Mouse (Mus musculus): ENCODE measurements at regions not wholly inside any gene's neighbourhood (a gene's known extent, or its start where the extent isn't known, plus 50 kb on each side); places are given as distances from the start of the nearest gene placed in this dataset.
A peak's percentile ranks its signal among the peaks of the same experiment; 100 is the strongest.

DNA sequence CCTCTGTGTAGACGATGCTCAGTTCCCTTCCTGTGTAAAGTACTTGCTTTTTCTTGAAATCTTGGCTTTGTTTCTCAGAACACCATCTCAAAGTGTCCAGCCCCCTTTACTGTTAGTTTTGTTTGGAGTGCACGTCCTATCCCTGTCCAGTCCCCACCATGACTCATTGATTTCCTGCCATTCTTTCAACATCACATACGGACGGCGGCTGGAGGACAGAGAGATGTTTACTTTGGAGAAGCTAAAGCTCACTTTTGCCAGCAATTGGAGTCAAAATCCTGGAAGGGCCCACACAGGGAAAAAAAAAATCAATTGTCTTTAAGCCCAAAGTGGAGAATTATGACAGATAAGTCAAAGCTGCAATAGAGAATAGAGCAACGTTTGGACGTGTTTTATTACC lies 51.8 kb downstream of the Gm5426 start:
- Histone ChIP-seq H3K4me3 (replicated peaks; ENCODE audit: low read length) (no peak overlapping the region), H3K36me3 (ENCODE audit: insufficient read depth, low read length) (no peaks in the 10 kb centered on the region), H3K4me1 (replicated peaks; ENCODE audit: low read depth, low read length) (no peaks in the 10 kb centered on the region; the same call in 1 of the 2 replicates), H3K9me3 (ENCODE audit: low read length) (peaks cover 54% of the 10 kb centered on the region), H3K27me3 (ENCODE audit: insufficient read depth, low read length) (no peaks in the 10 kb centered on the region)
- no peak for TF ChIP-seq NANOG (IDR thresholded peaks at IDR 0.05; ENCODE audit: borderline replicate concordance, low read length)
- TF ChIP-seq POU5F1 (IDR thresholded peaks at IDR 0.05; ENCODE audit: borderline replicate concordance, low read length): no peak
- TF ChIP-seq CTCF (conservative IDR thresholded peaks at IDR 0.05; ENCODE audit: low read length): no peak

DNA sequence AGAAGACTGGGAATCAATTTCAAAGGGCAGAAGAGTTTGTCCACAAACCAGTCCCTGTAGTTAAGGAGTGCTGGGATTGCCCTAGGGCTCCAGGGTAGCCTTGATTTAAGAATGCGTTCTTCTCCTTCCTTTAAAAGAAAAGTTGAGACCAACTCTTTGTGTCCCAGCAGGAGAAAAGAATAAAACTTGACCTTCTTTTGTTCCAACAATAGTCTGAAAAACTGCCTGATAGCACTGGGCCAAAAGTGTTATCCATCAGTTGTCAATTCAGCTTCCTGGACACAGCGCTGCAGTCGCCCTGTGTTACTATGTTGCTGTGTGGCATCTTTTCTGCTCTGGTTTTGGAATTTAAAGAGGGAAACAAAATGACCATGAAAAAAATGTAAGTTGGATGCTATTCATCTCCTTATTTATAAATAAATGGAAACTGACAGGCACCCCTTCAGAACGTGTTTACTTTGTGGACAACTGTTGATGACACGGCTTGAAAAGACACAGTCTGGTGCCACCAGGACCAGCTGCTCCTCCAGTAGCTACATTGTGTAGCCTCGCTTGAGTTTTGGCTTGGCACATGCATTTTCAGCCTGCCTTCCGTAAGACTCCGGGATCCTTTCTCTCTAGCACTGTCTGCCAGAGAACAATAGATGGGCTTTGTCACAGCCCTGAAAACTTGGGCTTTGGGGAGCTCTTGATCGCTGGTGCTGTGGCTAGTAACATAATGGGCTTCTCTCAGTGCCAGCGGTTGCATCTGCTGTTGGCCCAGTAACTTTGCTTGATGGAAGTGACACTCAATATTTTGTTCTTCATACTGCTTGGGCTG lies 54.0 kb downstream of the Gm5426 start:
- Histone ChIP-seq H3K9me3 (ENCODE audit: low read length) (peaks cover 50% of the 10 kb centered on the region), H3K4me3 (replicated peaks; ENCODE audit: low read length) (no peak overlapping the region), H3K36me3 (ENCODE audit: insufficient read depth, low read length) (no peaks in the 10 kb centered on the region), H3K27me3 (ENCODE audit: insufficient read depth, low read length) (no peaks in the 10 kb centered on the region), H3K4me1 (replicated peaks; ENCODE audit: low read depth, low read length) (no peaks in the 10 kb centered on the region; the same call in 1 of the 2 replicates)
- TF ChIP-seq NANOG (IDR thresholded peaks at IDR 0.05; ENCODE audit: borderline replicate concordance, low read length) (peak; percentile 41; the same call in 1 of the 2 replicates), POU5F1 (IDR thresholded peaks at IDR 0.05; ENCODE audit: borderline replicate concordance, low read length) (no peak)

DNA sequence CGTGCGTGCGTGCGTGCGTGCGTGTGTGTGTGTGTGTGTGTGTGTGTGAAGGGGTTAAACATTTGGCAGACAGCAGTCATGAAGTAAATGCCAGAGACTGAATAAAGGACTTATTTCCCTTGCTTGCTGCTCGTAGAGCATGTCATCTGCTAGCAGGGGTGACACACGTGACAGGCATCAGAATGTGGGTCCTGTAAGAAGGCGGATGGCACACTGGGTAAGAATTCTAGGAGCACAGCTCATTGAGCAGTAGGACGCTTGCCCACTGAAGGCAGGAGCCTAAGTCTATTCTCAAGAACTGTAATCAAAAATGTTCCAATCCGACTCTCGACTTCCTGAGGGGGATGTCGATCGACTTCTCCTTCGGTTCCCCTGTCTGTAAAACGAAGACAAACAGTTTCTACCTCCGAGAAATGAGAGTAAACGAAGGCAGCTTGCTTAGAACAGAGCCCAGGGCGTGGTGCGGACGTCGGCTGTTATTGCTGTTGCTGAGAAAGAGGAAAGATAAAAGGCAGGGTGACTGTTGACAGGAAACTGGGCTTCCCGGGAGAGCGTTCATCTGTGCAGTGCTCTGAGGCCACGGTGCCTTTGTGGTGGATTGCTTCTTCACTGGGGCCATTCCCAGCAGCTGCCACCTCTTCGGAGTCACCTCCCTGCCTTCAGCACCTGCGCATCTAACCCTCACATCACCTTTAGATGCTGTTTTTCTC lies 64.7 kb downstream of the Gm5426 start:
- no peaks in the 10 kb centered on the region for H3K36me3 ChIP-seq (ENCODE audit: insufficient read depth, low read length)
- H3K4me3 ChIP-seq (replicated peaks; ENCODE audit: low read length): no peak overlapping the region
- peaks cover 40% of the 10 kb centered on the region for H3K9me3 ChIP-seq (ENCODE audit: low read length)
- no peaks in the 10 kb centered on the region for H3K4me1 ChIP-seq (replicated peaks; ENCODE audit: low read depth, low read length)
- TF ChIP-seq POU5F1 (IDR thresholded peaks at IDR 0.05; ENCODE audit: borderline replicate concordance, low read length) (no peak), CTCF (conservative IDR thresholded peaks at IDR 0.05; ENCODE audit: low read length) (no peak), NANOG (IDR thresholded peaks at IDR 0.05; ENCODE audit: borderline replicate concordance, low read length) (no peak)
- no peaks in the 10 kb centered on the region for H3K27me3 ChIP-seq (ENCODE audit: insufficient read depth, low read length)

DNA sequence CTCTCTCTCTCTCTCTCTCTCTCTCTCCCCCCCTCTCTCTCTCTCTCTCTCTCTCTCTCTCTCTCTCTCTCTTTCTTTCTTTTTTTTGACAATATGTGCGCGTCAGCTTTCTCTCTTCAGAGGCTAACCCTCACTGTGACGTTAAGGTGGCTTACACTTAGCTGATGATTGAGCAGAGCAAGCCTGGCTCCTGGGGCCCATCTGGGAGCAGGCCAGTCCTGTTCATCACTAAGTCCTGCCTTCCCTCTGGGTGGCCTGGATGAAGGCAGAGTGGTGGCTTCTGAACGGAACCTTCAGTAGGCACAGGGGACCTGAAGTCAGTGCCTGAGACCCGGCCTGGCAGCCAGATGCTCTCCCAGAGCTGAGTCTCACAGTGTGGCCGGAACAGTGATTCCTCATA lies 65.5 kb downstream of the Gm5426 start:
- no peaks in the 10 kb centered on the region for H3K36me3 ChIP-seq (ENCODE audit: insufficient read depth, low read length)
- no peaks in the 10 kb centered on the region for H3K4me1 ChIP-seq (replicated peaks; ENCODE audit: low read depth, low read length)
- H3K9me3 ChIP-seq (ENCODE audit: low read length): peaks cover 40% of the 10 kb centered on the region
- no peaks in the 10 kb centered on the region for H3K27me3 ChIP-seq (ENCODE audit: insufficient read depth, low read length)
- TF ChIP-seq POU5F1 (IDR thresholded peaks at IDR 0.05; ENCODE audit: borderline replicate concordance, low read length): no peak
- no peak for TF ChIP-seq CTCF (conservative IDR thresholded peaks at IDR 0.05; ENCODE audit: low read length)
- TF ChIP-seq NANOG (IDR thresholded peaks at IDR 0.05; ENCODE audit: borderline replicate concordance, low read length): no peak
- H3K4me3 ChIP-seq (replicated peaks; ENCODE audit: low read length): no peak overlapping the region

DNA sequence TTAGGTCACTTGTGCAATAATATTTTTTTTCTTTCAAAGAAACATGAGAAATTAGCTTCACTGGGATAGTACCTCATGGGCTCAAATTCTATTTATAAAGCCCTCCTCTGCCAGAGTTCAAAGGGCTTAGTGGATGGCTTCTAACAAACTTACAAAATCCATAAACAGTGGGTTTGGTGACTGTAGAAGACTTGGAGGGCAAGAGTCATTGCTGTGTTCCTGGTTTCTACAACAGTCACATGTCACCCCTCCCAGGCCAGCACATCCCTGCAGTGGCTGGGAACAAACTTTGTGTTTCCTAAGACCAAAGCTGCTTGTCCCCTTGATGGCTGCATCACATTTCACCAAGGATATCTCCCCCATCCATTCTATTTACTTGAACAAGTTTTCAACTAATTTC lies 66.5 kb downstream of the Gm5426 start:
- Histone ChIP-seq H3K27me3 (ENCODE audit: insufficient read depth, low read length) (no peaks in the 10 kb centered on the region), H3K4me3 (replicated peaks; ENCODE audit: low read length) (no peak overlapping the region), H3K4me1 (replicated peaks; ENCODE audit: low read depth, low read length) (no peaks in the 10 kb centered on the region), H3K9me3 (ENCODE audit: low read length) (peaks cover 46% of the 10 kb centered on the region), H3K36me3 (ENCODE audit: insufficient read depth, low read length) (no peaks in the 10 kb centered on the region)
- TF ChIP-seq NANOG (IDR thresholded peaks at IDR 0.05; ENCODE audit: borderline replicate concordance, low read length) (no peak), CTCF (conservative IDR thresholded peaks at IDR 0.05; ENCODE audit: low read length) (no peak)

DNA sequence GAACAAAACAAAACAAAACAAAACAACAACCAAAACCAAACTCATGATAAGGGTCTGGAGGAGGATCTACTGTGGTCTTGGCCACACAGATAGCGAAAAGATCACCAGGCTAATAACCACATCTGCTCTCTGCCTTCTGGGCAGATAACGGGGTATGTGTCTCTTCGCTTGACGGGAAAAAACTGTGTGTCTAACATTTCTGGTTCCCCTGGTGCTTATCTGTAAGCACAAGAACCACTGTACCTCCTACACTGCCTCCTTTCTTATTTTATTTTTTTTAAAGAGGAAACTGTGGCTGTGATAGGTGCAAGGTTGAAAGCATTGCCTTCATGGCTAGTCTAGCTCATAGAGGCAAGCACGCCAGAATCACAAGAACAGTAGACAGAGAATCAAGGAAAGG lies 67.8 kb downstream of the Gm5426 start:
- TF ChIP-seq CTCF (conservative IDR thresholded peaks at IDR 0.05; ENCODE audit: low read length) (no peak), POU5F1 (IDR thresholded peaks at IDR 0.05; ENCODE audit: borderline replicate concordance, low read length) (no peak), NANOG (IDR thresholded peaks at IDR 0.05; ENCODE audit: borderline replicate concordance, low read length) (no peak)
- Histone ChIP-seq H3K27me3 (ENCODE audit: insufficient read depth, low read length) (no peaks in the 10 kb centered on the region), H3K4me1 (replicated peaks; ENCODE audit: low read depth, low read length) (no peaks in the 10 kb centered on the region), H3K4me3 (replicated peaks; ENCODE audit: low read length) (no peak overlapping the region), H3K9me3 (ENCODE audit: low read length) (peaks cover 51% of the 10 kb centered on the region), H3K36me3 (ENCODE audit: insufficient read depth, low read length) (no peaks in the 10 kb centered on the region)

DNA sequence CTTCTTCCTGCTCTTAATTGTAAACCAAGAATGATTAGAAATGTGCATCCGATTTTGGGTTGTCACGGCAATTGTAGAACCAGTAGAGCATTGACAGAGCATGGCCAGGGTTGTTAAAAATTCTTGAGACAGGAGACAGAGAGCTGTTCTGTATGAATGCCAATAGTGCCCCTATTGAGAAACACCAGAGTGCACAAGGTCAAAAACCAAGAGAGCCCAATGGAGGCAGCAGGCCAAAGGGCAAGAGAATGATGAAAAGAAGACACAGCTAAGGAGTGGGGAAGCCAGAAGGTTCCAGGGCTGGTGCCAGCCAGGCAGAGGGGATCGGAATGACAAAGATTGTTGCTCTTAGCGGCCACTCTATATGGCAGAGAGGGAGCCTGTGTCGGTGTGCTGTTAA lies 72.8 kb downstream of the Gm5426 start:
- Histone ChIP-seq H3K9me3 (ENCODE audit: low read length) (peaks cover 11% of the 10 kb centered on the region), H3K27me3 (ENCODE audit: insufficient read depth, low read length) (no peaks in the 10 kb centered on the region), H3K4me3 (replicated peaks; ENCODE audit: low read length) (no peak overlapping the region), H3K36me3 (ENCODE audit: insufficient read depth, low read length) (no peaks in the 10 kb centered on the region), H3K4me1 (replicated peaks; ENCODE audit: low read depth, low read length) (no peaks in the 10 kb centered on the region)
- TF ChIP-seq NANOG (IDR thresholded peaks at IDR 0.05; ENCODE audit: borderline replicate concordance, low read length) (no peak), POU5F1 (IDR thresholded peaks at IDR 0.05; ENCODE audit: borderline replicate concordance, low read length) (no peak), CTCF (conservative IDR thresholded peaks at IDR 0.05; ENCODE audit: low read length) (no peak)

DNA sequence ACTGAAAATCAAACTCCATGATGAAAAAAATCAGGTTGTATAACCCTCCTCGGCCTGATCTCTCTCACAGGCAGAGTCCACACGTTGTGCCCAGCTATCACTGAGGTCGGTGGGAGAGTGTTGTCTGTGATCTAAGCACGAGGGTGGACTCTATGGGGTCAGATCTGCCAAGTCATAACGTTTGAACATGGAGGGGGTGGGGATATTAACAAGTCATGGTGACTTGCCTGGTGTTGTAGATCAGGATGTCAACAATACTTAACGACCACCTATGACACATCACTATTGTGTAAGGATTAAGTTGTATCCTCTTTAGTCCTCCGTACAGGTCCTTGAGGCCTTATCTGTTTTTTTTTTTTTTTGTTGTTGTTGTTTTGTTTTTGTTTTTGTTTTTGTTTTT lies 74.8 kb downstream of the Gm5426 start:
- H3K9me3 ChIP-seq (ENCODE audit: low read length): peaks cover 11% of the 10 kb centered on the region
- H3K4me3 ChIP-seq (replicated peaks; ENCODE audit: low read length): no peak overlapping the region
- no peaks in the 10 kb centered on the region for H3K4me1 ChIP-seq (replicated peaks; ENCODE audit: low read depth, low read length)
- H3K27me3 ChIP-seq (ENCODE audit: insufficient read depth, low read length): no peaks in the 10 kb centered on the region
- TF ChIP-seq NANOG (IDR thresholded peaks at IDR 0.05; ENCODE audit: borderline replicate concordance, low read length) (no peak), CTCF (conservative IDR thresholded peaks at IDR 0.05; ENCODE audit: low read length) (no peak), POU5F1 (IDR thresholded peaks at IDR 0.05; ENCODE audit: borderline replicate concordance, low read length) (no peak)
- H3K36me3 ChIP-seq (ENCODE audit: insufficient read depth, low read length): no peaks in the 10 kb centered on the region
